Mouse (Mus musculus) liver, adult 2 months (tissue): Measurements from ENCODE around the gene Doxl2.

Source experiments
- CTCF ChIP-seq: fragments of 200-500 bp; IDR thresholded peaks from 2 replicates; pipeline ENCODE4 v1.5.1; 2011; ENCODE audit warnings: low read depth, low read length, control low read depth
- POLR2A ChIP-seq: fragments of 200-500 bp; IDR thresholded peaks from 2 replicates; pipeline ENCODE4 v1.6.1; 2011; ENCODE audit warnings: low read length, control low read depth; ENCODE audit not compliant: insufficient read depth; ENCODE audit errors: extremely low read depth

- TF ChIP-seq CTCF (no peak), POLR2A (no peak)
Observed at GRCm38 (mm10) chr6:49011191-49011590, 36.4 kb downstream of the Doxl2 start.
